Mouse (Mus musculus) kidney, adult 2 months (tissue): Measurements from ENCODE around the gene B130006D01Rik.

Experiments
- CTCF ChIP-seq: fragments of 200-500 bp; conservative IDR thresholded peaks from 2 replicates; pipeline ENCODE4 v1.5.1; 2011; ENCODE audit warnings: low read depth, mild to moderate bottlenecking, control low read depth, low read length, moderate library complexity, mixed read lengths; ENCODE audit not compliant: insufficient read depth, insufficient read length
- POLR2A ChIP-seq: fragments of 200-500 bp; IDR thresholded peaks from one replicate; pipeline ENCODE4 v1.6.1; 2011; ENCODE audit warnings: low read depth, low read length, control low read depth

DNA sequence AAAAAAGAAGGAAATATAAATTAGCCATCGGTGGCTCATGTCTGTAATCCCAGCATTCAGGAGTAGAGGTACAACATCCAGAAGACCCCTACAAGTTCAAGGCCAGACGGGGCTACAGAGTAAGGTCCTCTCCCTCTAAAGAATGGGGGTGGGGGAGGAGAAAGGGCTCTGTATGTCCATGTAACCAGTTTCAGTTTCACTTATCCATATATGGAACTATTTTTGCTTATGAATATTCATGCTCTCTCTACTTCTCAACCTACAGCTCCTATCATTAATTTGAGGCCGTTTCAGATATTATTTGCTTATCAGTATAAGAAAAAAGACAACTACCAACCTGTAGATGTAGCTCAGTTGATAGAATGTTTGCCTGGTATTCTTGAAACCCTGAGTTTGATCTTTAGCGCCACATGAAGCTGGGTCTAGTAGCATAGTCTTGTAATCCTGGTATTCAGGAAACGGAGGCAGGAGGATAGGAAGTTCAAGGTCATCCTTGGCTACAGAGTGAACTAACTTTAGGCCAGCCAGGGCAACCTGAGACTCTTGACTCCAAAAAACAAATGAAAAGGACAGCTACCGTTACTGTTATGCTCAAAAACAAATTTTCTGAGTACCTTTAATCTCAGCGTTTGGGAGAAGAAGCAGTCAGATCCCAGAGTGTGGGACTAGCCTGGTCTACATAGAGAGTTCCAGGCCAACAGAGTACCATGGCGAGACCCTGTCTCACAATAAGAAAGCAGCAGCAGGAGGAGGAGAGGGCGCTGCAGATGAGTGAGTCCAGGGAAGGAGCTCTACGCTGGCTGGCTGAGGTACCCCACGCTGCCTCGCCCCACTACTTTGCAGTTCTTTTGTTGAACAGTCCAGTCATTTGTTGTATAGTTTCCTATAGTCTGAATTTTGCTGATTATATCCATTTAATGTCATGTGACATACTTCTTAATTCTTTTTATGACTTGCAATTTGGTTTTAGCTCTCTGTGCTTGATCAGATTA is 5.8 kb downstream of the B130006D01Rik start:
- no peak for TF ChIP-seq POLR2A
- no peak for TF ChIP-seq CTCF
